Mouse (Mus musculus) liver, embryonic 16.5 days (tissue): ENCODE results near the gene Atg2b. TPM values are rescaled to one million over a fixed set of nuclear protein-coding genes. Genes with fewer than 3 reads are reported as not detected.

Experiments
- ATAC-seq: fragments of 200-750 bp; cut with Nextera tagmentation; 2 replicates; pipeline ENCODE4 v1.8.0; 2017; ENCODE audit warnings: low read depth, mild to moderate bottlenecking, moderate number of reproducible peaks, moderate library complexity
- H3K27ac ChIP-seq: fragments of 300-500 bp; sonication (generic); 2 replicates; pipeline ENCODE4 v1.5.1; 2014; ENCODE audit warnings: mild to moderate bottlenecking, low read length
- H3K27me3 ChIP-seq: fragments of 300-500 bp; sonication (generic); 2 replicates; pipeline ENCODE4 v1.6.1; 2014; ENCODE audit warnings: low read depth, low read length, mixed read lengths; ENCODE audit not compliant: control insufficient read depth, insufficient read depth
- H3K36me3 ChIP-seq: fragments of 300-500 bp; sonication (generic); 2 replicates; pipeline ENCODE4 v1.6.1; 2014; ENCODE audit warnings: mild to moderate bottlenecking; ENCODE audit not compliant: control insufficient read depth, insufficient read depth
- H3K4me1 ChIP-seq: fragments of 300-500 bp; sonication (generic); 2 replicates; pipeline ENCODE4 v1.6.1; 2014; ENCODE audit warnings: low read depth, low read length, mixed read lengths; ENCODE audit not compliant: control insufficient read depth
- H3K4me2 ChIP-seq: fragments of 300-500 bp; sonication (generic); 2 replicates; pipeline ENCODE4 v1.6.1; 2014; ENCODE audit warnings: low read depth, low read length, mixed read lengths
- H3K4me3 ChIP-seq: fragments of 300-500 bp; sonication (generic); 2 replicates; pipeline ENCODE4 v1.5.1; 2014; ENCODE audit warnings: low read depth, mild to moderate bottlenecking, low read length
- H3K9ac ChIP-seq: fragments of 300-500 bp; sonication (generic); 2 replicates; pipeline ENCODE4 v1.6.1; 2014; ENCODE audit warnings: low read depth, low read length
- H3K9me3 ChIP-seq: fragments of 300-500 bp; sonication (generic); replicated peaks from 2 replicates; pipeline ENCODE4 v1.6.1; 2016; ENCODE audit warnings: low read length; ENCODE audit not compliant: control insufficient read depth
- WGBS: fragments of 180-500 bp; shearing (Covaris S2); extraction: QIAGEN DNeasy Blood & Tissue Kit; methylation state at CpG from one replicate; pipeline ENCODE4 v1.1.7; 2014; ENCODE audit not compliant: insufficient replicate concordance; 5-methylcytosine and 5-hydroxymethylcytosine counted together
- polyA plus RNA-seq: library from polyadenylated mRNA; unstranded; fragments of >200 nt; fragmentation: Nextera tagmentation; extraction: Ambion mirVana; gene quantifications from 2 replicates; pipeline ENCODE4 v1.2.1, GENCODE M21; 2015

The Atg2b gene
- polyA plus RNA-seq, 1 experiment from 2014 or later = 7.3 TPM

GRCm38 (mm10) chr12:105642770-105643321 is 42.2 kb downstream of the Atg2b start:
- H3K27me3 ChIP-seq = no peaks in the 10 kb centered on the region
- WGBS = 86% methylated on average over 11 of the region's 11 CpGs
- no peak overlapping the region for H3K27ac ChIP-seq
- H3K9me3 ChIP-seq = no peaks in the 10 kb centered on the region
- no peak overlapping the region for H3K4me3 ChIP-seq
- H3K4me2 ChIP-seq = no peak overlapping the region
- H3K4me1 ChIP-seq = no peaks in the 10 kb centered on the region
- no peak overlapping the region for H3K9ac ChIP-seq
- H3K36me3 ChIP-seq = peaks cover 80% of the 10 kb centered on the region
- no peak for ATAC-seq

DNA sequence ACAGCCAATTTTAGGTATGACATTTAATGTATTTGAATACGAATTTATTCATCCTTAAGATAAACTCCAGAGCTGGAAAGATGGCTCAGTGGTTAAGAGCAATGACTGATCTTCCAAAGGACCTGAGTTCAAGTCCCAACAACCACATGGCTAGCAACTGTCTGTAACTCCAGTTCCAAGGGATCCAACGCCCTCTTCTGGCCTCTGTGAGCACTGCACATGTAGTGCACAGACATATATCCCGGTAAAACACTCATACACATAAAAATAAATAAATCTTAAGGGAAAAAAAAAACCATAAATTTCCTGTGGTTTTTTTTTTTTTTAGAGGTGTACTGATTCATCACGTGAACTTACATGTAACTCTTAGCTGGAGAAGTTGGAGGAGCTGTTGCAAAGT is 47.5 kb downstream of the Atg2b start:
- H3K9ac ChIP-seq = no peak overlapping the region
- no peak overlapping the region for H3K27ac ChIP-seq
- H3K27me3 ChIP-seq = no peaks in the 10 kb centered on the region
- no peak overlapping the region for H3K4me2 ChIP-seq
- ATAC-seq = no peak
- no peaks in the 10 kb centered on the region for H3K4me1 ChIP-seq
- H3K9me3 ChIP-seq = no peaks in the 10 kb centered on the region
- 65% methylated on average over 4 of the region's 4 CpGs for WGBS
- H3K36me3 ChIP-seq = peaks cover 76% of the 10 kb centered on the region
- no peak overlapping the region for H3K4me3 ChIP-seq

- Histone ChIP-seq H3K4me3 (no peak overlapping the region), H3K27ac (no peak overlapping the region), H3K4me1 (no peaks in the 10 kb centered on the region), H3K9me3 (no peaks in the 10 kb centered on the region), H3K36me3 (peaks cover 67% of the 10 kb centered on the region), H3K4me2 (no peak overlapping the region), H3K27me3 (no peaks in the 10 kb centered on the region), H3K9ac (no peak overlapping the region)
- no peak for ATAC-seq
- 87% methylated on average over 9 of the region's 9 CpGs for WGBS
Measured at GRCm38 (mm10) chr12:105636551-105636950, 48.5 kb downstream of the Atg2b start.

GRCm38 (mm10) chr12:105634374-105635067 is 50.5 kb downstream of the Atg2b start:
- H3K9ac ChIP-seq = no peak overlapping the region
- ATAC-seq = no peak
- H3K4me2 ChIP-seq = no peak overlapping the region
- 88% methylated on average over 13 of the region's 13 CpGs for WGBS
- no peaks in the 10 kb centered on the region for H3K9me3 ChIP-seq
- no peaks in the 10 kb centered on the region for H3K27me3 ChIP-seq
- no peaks in the 10 kb centered on the region for H3K4me1 ChIP-seq
- H3K27ac ChIP-seq = no peak overlapping the region
- peaks cover 50% of the 10 kb centered on the region for H3K36me3 ChIP-seq
- H3K4me3 ChIP-seq = no peak overlapping the region

GRCm38 (mm10) chr12:105625798-105626197 is 59.2 kb downstream of the Atg2b start:
- no peak overlapping the region for H3K27ac ChIP-seq
- H3K9ac ChIP-seq = no peak overlapping the region
- no peaks in the 10 kb centered on the region for H3K27me3 ChIP-seq
- H3K9me3 ChIP-seq = no peaks in the 10 kb centered on the region
- H3K4me3 ChIP-seq = no peak overlapping the region
- no peaks in the 10 kb centered on the region for H3K4me1 ChIP-seq
- H3K36me3 ChIP-seq = peaks cover 24% of the 10 kb centered on the region
- 75% methylated on average over 7 of the region's 7 CpGs for WGBS
- ATAC-seq = no peak
- no peak overlapping the region for H3K4me2 ChIP-seq

GRCm38 (mm10) chr12:105622981-105623539 is 62.0 kb downstream of the Atg2b start:
- Histone ChIP-seq H3K4me1 (no peaks in the 10 kb centered on the region), H3K4me2 (no peak overlapping the region), H3K9me3 (no peaks in the 10 kb centered on the region), H3K36me3 (peaks cover 32% of the 10 kb centered on the region), H3K27me3 (no peaks in the 10 kb centered on the region), H3K9ac (no peak overlapping the region), H3K4me3 (no peak overlapping the region), H3K27ac (no peak overlapping the region)
- no peak for ATAC-seq
- WGBS = 85% methylated on average over 12 of the region's 12 CpGs

DNA sequence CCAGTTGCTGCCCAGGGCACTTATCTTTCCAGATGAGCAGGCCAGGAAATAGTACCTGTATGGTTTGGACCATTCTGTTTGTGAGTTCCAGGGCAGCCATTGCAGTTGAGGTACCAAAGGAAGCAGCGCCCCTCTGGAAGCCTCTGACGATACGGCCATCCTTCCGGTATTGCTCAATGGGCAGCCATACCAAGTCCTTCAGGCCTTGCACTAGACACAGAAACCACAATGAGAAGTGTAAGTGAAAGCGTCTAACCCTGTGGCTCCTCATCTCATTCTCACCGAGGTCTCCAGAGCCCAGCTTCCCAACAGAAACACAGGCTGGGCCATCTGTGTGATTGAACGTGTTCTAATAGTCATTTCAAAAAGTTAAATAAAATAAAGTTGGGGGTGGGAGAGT is 63.0 kb downstream of the Atg2b start:
- Histone ChIP-seq H3K4me1 (no peaks in the 10 kb centered on the region), H3K9me3 (no peaks in the 10 kb centered on the region), H3K4me2 (no peak overlapping the region), H3K36me3 (peaks cover 36% of the 10 kb centered on the region), H3K27ac (no peak overlapping the region), H3K4me3 (no peak overlapping the region), H3K27me3 (no peaks in the 10 kb centered on the region), H3K9ac (no peak overlapping the region)
- no peak for ATAC-seq
- WGBS = 79% methylated on average over 7 of the region's 7 CpGs

DNA sequence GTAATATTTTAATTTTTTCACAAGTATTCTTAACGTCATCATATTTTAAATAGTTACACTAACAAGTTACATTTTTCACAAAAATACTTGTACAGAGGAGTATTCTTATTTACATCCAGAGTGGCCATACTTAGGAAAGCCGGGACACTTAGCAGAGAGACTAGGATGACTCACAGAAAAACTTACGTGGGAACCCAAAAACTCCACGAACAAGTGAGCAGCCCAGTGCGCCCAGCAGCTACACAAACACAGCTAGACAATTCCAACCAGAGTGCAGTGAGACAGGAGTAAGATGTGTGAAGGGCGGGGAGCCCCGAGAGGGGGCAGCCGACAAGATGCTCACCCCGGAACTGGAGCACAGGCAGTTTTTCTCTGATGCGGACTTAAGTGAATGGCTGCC is 71.5 kb downstream of the Atg2b start:
- H3K36me3 ChIP-seq = peaks cover 13% of the 10 kb centered on the region
- no peak overlapping the region for H3K27ac ChIP-seq
- no peaks in the 10 kb centered on the region for H3K27me3 ChIP-seq
- 83% methylated on average over 10 of the region's 10 CpGs for WGBS
- no peak for ATAC-seq
- H3K4me1 ChIP-seq = no peaks in the 10 kb centered on the region; the same call in 1 of the 2 replicates
- H3K4me3 ChIP-seq = no peak overlapping the region
- H3K4me2 ChIP-seq = no peak overlapping the region
- no peak overlapping the region for H3K9ac ChIP-seq
- no peaks in the 10 kb centered on the region for H3K9me3 ChIP-seq

DNA sequence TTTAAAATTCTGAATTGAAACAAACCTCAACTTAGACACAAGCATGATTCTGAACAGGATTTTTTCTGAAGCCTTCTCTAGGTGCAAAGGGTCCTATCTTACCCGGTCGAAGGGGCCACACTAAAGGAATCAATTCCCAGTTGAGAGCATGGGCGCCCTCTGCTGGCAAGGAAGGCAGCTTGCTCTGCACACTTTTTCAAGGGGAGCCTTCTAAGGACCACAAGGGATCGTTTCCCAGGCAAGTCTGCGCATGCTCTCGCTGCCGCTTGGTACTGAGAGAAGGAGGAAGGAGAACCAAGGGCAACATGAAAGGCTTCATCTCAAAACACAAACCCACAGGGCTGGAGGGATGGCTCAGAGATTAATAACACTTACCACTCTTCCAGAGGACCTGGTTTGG is 73.3 kb downstream of the Atg2b start:
- no peak for ATAC-seq
- 17% methylated on average over 7 of the region's 7 CpGs for WGBS
- Histone ChIP-seq H3K27me3 (no peaks in the 10 kb centered on the region), H3K4me1 (no peaks in the 10 kb centered on the region; the same call in 1 of the 2 replicates), H3K4me2 (no peak overlapping the region), H3K9me3 (no peaks in the 10 kb centered on the region), H3K4me3 (no peak overlapping the region), H3K9ac (no peak overlapping the region), H3K36me3 (peaks cover 6% of the 10 kb centered on the region), H3K27ac (no peak overlapping the region)
